Mouse (Mus musculus): ENCODE data around the gene Tubb4b. TPM values are rescaled to one million over a fixed set of nuclear protein-coding genes. Genes with fewer than 3 reads are reported as not detected.

Gene Tubb4b
- total RNA-seq, 1 experiment = 819 TPM

DNA sequence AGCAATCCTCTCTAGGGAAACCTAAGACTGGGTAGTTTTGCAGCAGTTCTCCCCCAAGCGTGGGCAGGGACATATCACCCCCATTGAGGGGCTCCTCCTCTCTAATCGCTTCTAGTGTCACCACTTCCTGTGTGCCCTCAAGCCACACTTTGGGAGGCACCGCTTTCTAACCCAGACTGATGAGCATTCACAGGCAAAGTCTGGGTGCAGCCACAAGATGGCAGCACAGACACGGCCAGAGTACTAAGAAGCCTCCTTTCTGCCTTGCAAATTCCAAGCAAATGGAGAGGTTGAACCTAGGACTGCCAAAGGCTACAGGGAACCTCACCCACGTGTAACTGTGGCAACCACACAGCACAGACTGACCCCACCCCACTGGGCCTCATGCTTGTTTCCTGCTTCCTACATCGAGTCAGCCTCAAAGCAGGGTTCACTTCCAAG lies 31.2 kb downstream of the Tubb4b start:
- Histone ChIP-seq H3K4me1 (ENCODE audit: control insufficient read depth in 2 of 2, insufficient read depth in 2 of 2, low read length in 2 of 2, poor library complexity in 1 of 2) (peaks cover 2 to 22% of the 10 kb centered on the region in 2 experiments; a peak in 2 of 4 replicates), H3K36me3 (ENCODE audit: control insufficient read depth, insufficient read depth, low read length, poor library complexity, severe bottlenecking) (peaks cover 3% of the 10 kb centered on the region; the same call in 1 of the 2 replicates), H3K9me3 (ENCODE audit: control insufficient read depth, insufficient read depth, low read depth, low read length) (no peaks in the 10 kb centered on the region), H3K9ac (ENCODE audit: insufficient read depth, low read depth, low read length, poor library complexity, severe bottlenecking) (peak overlapping the region; percentile 12; the same call in 1 of the 2 replicates), H3K27ac (ENCODE audit: insufficient read depth, low read depth, low read length, poor library complexity, severe bottlenecking) (no peak overlapping the region), H3K4me3 (ENCODE audit: insufficient read depth in 1 of 2, low read depth in 1 of 2, low read length in 2 of 2, poor library complexity in 1 of 2, severe bottlenecking in 1 of 2) (peak overlapping the region; percentile 9 to 35; a peak in 3 of 4 replicates)
- peak; percentile 96 for DNase-seq (ENCODE audit: low read depth, low spot score)
- in situ Hi-C loops (cut with MboI; ENCODE audit: low sequenced_read_pairs in 2 of 2, unreplicated experiment in 2 of 2) = no loop called here
- TF ChIP-seq MAFK (IDR thresholded peaks at IDR 0.05; ENCODE audit: insufficient read depth, low read depth, low read length) (no peak), ZC3H11A (IDR thresholded peaks at IDR 0.05; ENCODE audit: borderline replicate concordance, low read depth, low read length) (peak; percentile 82; the same call in 1 of the 2 replicates), CHD2 (IDR thresholded peaks at IDR 0.05; ENCODE audit: low read depth, low read length) (no peak)

GRCm38 (mm10) chr2:25187841-25188240 lies 36.7 kb downstream of the Tubb4b start:
- no peaks in the 10 kb centered on the region for H3K9me3 ChIP-seq (ENCODE audit: control insufficient read depth, insufficient read depth, low read depth, low read length)
- peaks cover 4 to 6% of the 10 kb centered on the region in 2 experiments; a peak in 1 of 4 replicates for H3K4me1 ChIP-seq (ENCODE audit: control insufficient read depth in 2 of 2, insufficient read depth in 2 of 2, low read length in 2 of 2, poor library complexity in 1 of 2)
- in situ Hi-C loops (cut with MboI; ENCODE audit: low sequenced_read_pairs in 2 of 2, unreplicated experiment in 2 of 2) = no loop called here
- no peak overlapping the region for H3K4me3 ChIP-seq (ENCODE audit: insufficient read depth in 1 of 2, low read depth in 1 of 2, low read length in 2 of 2, poor library complexity in 1 of 2, severe bottlenecking in 1 of 2)
- no peak for TF ChIP-seq ZNF384 (IDR thresholded peaks at IDR 0.05; ENCODE audit: low read depth, low read length)
- TF ChIP-seq CHD2 (IDR thresholded peaks at IDR 0.05; ENCODE audit: low read depth, low read length) = no peak
- TF ChIP-seq MAFK (IDR thresholded peaks at IDR 0.05; ENCODE audit: insufficient read depth, low read depth, low read length) = no peak
- no peak for TF ChIP-seq HCFC1 (IDR thresholded peaks at IDR 0.05; ENCODE audit: borderline replicate concordance, insufficient read depth, low read length)
- H3K9ac ChIP-seq (ENCODE audit: insufficient read depth, low read depth, low read length, poor library complexity, severe bottlenecking) = no peak overlapping the region
- DNase-seq (ENCODE audit: low read depth, low spot score) = no peak
- no peaks in the 10 kb centered on the region for H3K36me3 ChIP-seq (ENCODE audit: control insufficient read depth, insufficient read depth, low read length, poor library complexity, severe bottlenecking)
- no peak overlapping the region for H3K27ac ChIP-seq (ENCODE audit: insufficient read depth, low read depth, low read length, poor library complexity, severe bottlenecking)

- Histone ChIP-seq H3K4me1 (ENCODE audit: control insufficient read depth in 2 of 2, insufficient read depth in 2 of 2, low read length in 2 of 2, poor library complexity in 1 of 2) (peaks cover 4 to 8% of the 10 kb centered on the region in 2 experiments; a peak in 1 of 4 replicates), H3K27ac (ENCODE audit: insufficient read depth, low read depth, low read length, poor library complexity, severe bottlenecking) (no peak overlapping the region), H3K9ac (ENCODE audit: insufficient read depth, low read depth, low read length, poor library complexity, severe bottlenecking) (no peak overlapping the region), H3K4me3 (ENCODE audit: insufficient read depth in 1 of 2, low read depth in 1 of 2, low read length in 2 of 2, poor library complexity in 1 of 2, severe bottlenecking in 1 of 2) (peak overlapping the region; percentile 68 to 85; a peak in 3 of 4 replicates), H3K9me3 (ENCODE audit: control insufficient read depth, insufficient read depth, low read depth, low read length) (no peaks in the 10 kb centered on the region), H3K36me3 (ENCODE audit: control insufficient read depth, insufficient read depth, low read length, poor library complexity, severe bottlenecking) (no peaks in the 10 kb centered on the region)
- no peak for DNase-seq (ENCODE audit: low read depth, low spot score)
- in situ Hi-C loops (cut with MboI; ENCODE audit: low sequenced_read_pairs in 2 of 2, unreplicated experiment in 2 of 2) = no loop called here
- TF ChIP-seq ZNF384 (IDR thresholded peaks at IDR 0.05; ENCODE audit: low read depth, low read length) (no peak), CHD2 (IDR thresholded peaks at IDR 0.05; ENCODE audit: low read depth, low read length) (no peak), HCFC1 (IDR thresholded peaks at IDR 0.05; ENCODE audit: borderline replicate concordance, insufficient read depth, low read length) (no peak), ZC3H11A (IDR thresholded peaks at IDR 0.05; ENCODE audit: borderline replicate concordance, low read depth, low read length) (no peak), MAFK (IDR thresholded peaks at IDR 0.05; ENCODE audit: insufficient read depth, low read depth, low read length) (no peak)
These were observed 37.9 kb downstream of the Tubb4b start for GRCm38 (mm10) chr2:25186575-25186930.

DNA sequence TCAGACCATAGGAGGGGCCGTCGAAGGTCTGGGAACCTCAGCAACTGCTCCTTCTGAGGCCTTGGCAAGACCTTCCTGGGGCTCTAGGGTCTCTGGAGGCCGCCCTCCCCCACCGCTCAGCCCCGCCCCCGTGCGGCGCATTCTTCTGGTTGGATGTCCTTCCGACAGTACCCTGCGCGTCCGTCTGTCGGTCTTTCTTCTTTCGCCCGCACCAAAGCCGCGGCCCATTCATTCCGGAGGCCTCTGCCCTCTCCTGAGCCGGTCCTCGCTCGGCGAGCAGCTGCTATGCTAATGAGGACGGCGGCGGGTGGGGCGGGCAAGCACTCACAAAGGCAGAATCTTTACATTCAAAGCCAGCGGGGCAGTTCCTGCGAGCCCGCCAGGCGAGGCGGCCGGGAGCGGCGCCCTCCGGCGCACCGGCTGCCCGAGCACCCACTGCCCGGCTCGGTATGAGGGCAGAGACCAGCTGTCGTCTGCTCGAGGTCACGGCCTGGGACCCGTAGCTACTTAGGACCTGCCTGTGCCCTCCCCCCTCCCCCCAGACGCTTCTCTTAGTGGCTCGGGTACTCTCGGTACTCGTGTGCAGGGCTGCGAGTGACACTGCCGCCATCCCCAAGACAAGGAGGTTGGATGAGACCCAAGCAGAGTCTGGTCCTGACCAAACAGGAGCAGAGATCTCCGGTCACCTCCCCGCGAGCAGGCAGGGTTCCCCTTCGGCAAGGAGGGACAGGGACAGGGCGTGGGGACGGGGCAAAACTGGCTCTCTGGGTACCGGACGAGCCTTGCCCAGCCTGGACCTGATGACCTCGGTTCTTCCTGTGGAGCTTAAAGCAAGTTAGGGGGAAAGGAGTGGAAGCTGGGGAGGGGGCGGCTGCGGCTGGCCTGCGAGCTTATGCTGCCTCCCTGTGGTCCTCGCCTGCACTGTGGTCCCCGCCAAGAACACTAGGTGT lies 38.6 kb downstream of the Tubb4b start:
- Histone ChIP-seq H3K4me3 (ENCODE audit: insufficient read depth in 1 of 2, low read depth in 1 of 2, low read length in 2 of 2, poor library complexity in 1 of 2, severe bottlenecking in 1 of 2) (peak overlapping the region; percentile 68 to 85), H3K9ac (ENCODE audit: insufficient read depth, low read depth, low read length, poor library complexity, severe bottlenecking) (peak overlapping the region; percentile 71), H3K27ac (ENCODE audit: insufficient read depth, low read depth, low read length, poor library complexity, severe bottlenecking) (no peak overlapping the region), H3K9me3 (ENCODE audit: control insufficient read depth, insufficient read depth, low read depth, low read length) (no peaks in the 10 kb centered on the region), H3K4me1 (ENCODE audit: control insufficient read depth in 2 of 2, insufficient read depth in 2 of 2, low read length in 2 of 2, poor library complexity in 1 of 2) (peaks cover 4 to 8% of the 10 kb centered on the region in 2 experiments; a peak in 1 of 4 replicates), H3K36me3 (ENCODE audit: control insufficient read depth, insufficient read depth, low read length, poor library complexity, severe bottlenecking) (no peaks in the 10 kb centered on the region)
- TF ChIP-seq MAFK (IDR thresholded peaks at IDR 0.05; ENCODE audit: insufficient read depth, low read depth, low read length) = no peak
- no peak for TF ChIP-seq ZC3H11A (IDR thresholded peaks at IDR 0.05; ENCODE audit: borderline replicate concordance, low read depth, low read length)
- no peak for TF ChIP-seq HCFC1 (IDR thresholded peaks at IDR 0.05; ENCODE audit: borderline replicate concordance, insufficient read depth, low read length)
- TF ChIP-seq CHD2 (IDR thresholded peaks at IDR 0.05; ENCODE audit: low read depth, low read length) = no peak
- TF ChIP-seq ZNF384 (IDR thresholded peaks at IDR 0.05; ENCODE audit: low read depth, low read length) = no peak
- DNase-seq (ENCODE audit: low read depth, low spot score) = peak; percentile 45
- in situ Hi-C loops (cut with MboI; ENCODE audit: low sequenced_read_pairs in 2 of 2, unreplicated experiment in 2 of 2) = no loop called here
